Mouse (Mus musculus) T-helper 17 cell (primary cell): ENCODE measurements around the gene Cyp2c29.

ENCODE experiments used
- in situ Hi-C, 2 experiments: fragments of 300-600 bp; cut with MboI, MseI; formaldehyde crosslinking; loops; 1 replicate in 1 of 2; 2 replicates in 1 of 2; pipeline ENCODE4 v1.15.1; 2025; ENCODE audit warnings: high pct_unique_total_duplicates in 2 of 2

Cyp2c29 gene

GRCm38 (mm10) chr19:39269105-39269504, at the start of gene Cyp2c29:
Cyp2c29 (plus strand) TSS chr19:39269405.
- in situ Hi-C loops = loop anchor here in 1 of 2 experiments (25.0 kb wide), 1 partner anchor 557 kb away; no protein-coding TSS in a partner anchor

- in situ Hi-C loops = loop anchor here in 1 of 2 experiments (25.0 kb wide), 1 partner anchor 555 kb away; no protein-coding TSS in a partner anchor
Observed at GRCm38 (mm10) chr19:39267036-39267435, 2.2 kb upstream of the Cyp2c29 start.

GRCm38 (mm10) chr19:39282801-39283200, 13.6 kb downstream of the Cyp2c29 start:
- in situ Hi-C loops = no loop called here

- in situ Hi-C loops = no loop called here
Observed at GRCm38 (mm10) chr19:39285637-39286036, 16.4 kb downstream of the Cyp2c29 start.

GRCm38 (mm10) chr19:39286825-39287224, 17.6 kb downstream of the Cyp2c29 start:
- in situ Hi-C loops = no loop called here

GRCm38 (mm10) chr19:39288978-39289377, 19.8 kb downstream of the Cyp2c29 start:
- in situ Hi-C loops = no loop called here
